Mouse (Mus musculus) hindbrain, postnatal 0 days (tissue): Measurements from ENCODE around the gene Ncdn. TPM values are rescaled to one million over a fixed set of nuclear protein-coding genes. Genes with fewer than 3 reads are reported as not detected.

Experiments used
- ATAC-seq: fragments of 200-750 bp; cut with Nextera tagmentation; 2 replicates; pipeline ENCODE4 v1.8.0; 2017; ENCODE audit warnings: mild to moderate bottlenecking, moderate TSS enrichment, moderate library complexity
- DNase-seq: peaks from one replicate; pipeline ENCODE4 v3.0.0-alpha.2; 2015; ENCODE audit warnings: low spot score
- H3K27ac ChIP-seq: fragments of 300-500 bp; sonication (generic); 2 replicates; pipeline ENCODE4 v1.5.1; 2014; ENCODE audit warnings: mild to moderate bottlenecking
- H3K27me3 ChIP-seq: fragments of 300-500 bp; sonication (generic); 2 replicates; pipeline ENCODE4 v1.6.1; 2014; ENCODE audit warnings: low read length, mixed read lengths; ENCODE audit not compliant: insufficient read depth
- H3K36me3 ChIP-seq: fragments of 300-500 bp; sonication (generic); 2 replicates; pipeline ENCODE4 v1.6.1; 2014; ENCODE audit warnings: low read length, mixed read lengths; ENCODE audit not compliant: insufficient read depth
- H3K4me1 ChIP-seq: fragments of 300-500 bp; sonication (generic); 2 replicates; pipeline ENCODE4 v1.6.1; 2014; ENCODE audit warnings: antibody characterized with exemption, low read length, mixed read lengths; ENCODE audit not compliant: insufficient read depth
- H3K4me2 ChIP-seq: fragments of 300-500 bp; sonication (generic); 2 replicates; pipeline ENCODE4 v1.6.1; 2014; ENCODE audit warnings: low read depth, mild to moderate bottlenecking, low read length, moderate library complexity, mixed read lengths
- H3K4me3 ChIP-seq: fragments of 300-500 bp; sonication (generic); 2 replicates; pipeline ENCODE4 v1.5.1; 2014; ENCODE audit warnings: low read length
- H3K9ac ChIP-seq: fragments of 300-500 bp; sonication (generic); replicated peaks from 2 replicates; pipeline ENCODE4 v1.6.1; 2014; ENCODE audit warnings: mild to moderate bottlenecking, low read length, moderate library complexity, mixed read lengths
- H3K9me3 ChIP-seq: fragments of 300-500 bp; sonication (generic); 2 replicates; pipeline ENCODE4 v1.6.1; 2016; ENCODE audit warnings: low read length, mixed read lengths
- CTCF ChIP-seq: IDR thresholded peaks from 2 replicates; pipeline ENCODE4 v1.5.1; 2016; ENCODE audit warnings: antibody characterized with exemption, control low read depth, low read depth
- WGBS: fragments of 180-500 bp; shearing (Covaris S2); extraction: QIAGEN DNeasy Blood & Tissue Kit; methylation state at CpG from one replicate; pipeline ENCODE4 v1.1.7; 2014; 5-methylcytosine and 5-hydroxymethylcytosine counted together
- polyA plus RNA-seq: library from polyadenylated mRNA; unstranded; fragments of >200 nt; fragmentation: Nextera tagmentation; extraction: Ambion mirVana; gene quantifications from 2 replicates; pipeline ENCODE4 v1.2.1, GENCODE M21; 2015
- total RNA-seq: library from RNA; depleted of rRNA; stranded (reverse); fragments of >200 nt; gene quantifications from 2 replicates; pipeline ENCODE4 v1.2.3, GENCODE M21; 2014

Gene Ncdn
- total and polyA plus RNA-seq, 2 experiments from 2014 or later: 158 to 389 TPM

DNA sequence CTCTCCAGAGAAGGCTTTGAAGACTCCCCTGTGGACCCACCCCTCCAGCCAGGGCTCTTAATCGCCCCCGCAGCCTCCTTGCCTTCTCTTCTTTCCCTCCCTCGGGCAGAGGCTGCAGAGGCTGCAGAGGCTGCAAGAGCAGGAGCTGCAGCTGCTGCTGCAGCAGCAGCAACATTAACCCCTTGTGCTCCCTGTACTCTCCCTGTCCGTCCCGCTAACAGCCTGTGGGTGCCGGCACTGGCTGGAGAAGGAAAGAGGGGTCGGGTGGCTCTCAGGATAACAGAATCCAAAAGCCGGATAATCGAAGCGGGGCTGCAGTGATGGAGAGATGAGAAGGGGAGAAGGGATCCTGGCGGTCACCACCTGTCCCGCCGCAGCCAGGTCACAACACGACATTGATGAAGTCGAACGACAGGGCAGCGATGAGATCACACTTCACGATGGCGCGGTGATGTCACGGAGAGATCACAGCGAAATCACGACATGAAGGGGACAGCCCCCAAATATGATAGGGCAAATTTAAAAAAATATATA lies 563 bp downstream of the Ncdn start:
- ATAC-seq: no peak; the same call in 1 of the 2 replicates

DNA sequence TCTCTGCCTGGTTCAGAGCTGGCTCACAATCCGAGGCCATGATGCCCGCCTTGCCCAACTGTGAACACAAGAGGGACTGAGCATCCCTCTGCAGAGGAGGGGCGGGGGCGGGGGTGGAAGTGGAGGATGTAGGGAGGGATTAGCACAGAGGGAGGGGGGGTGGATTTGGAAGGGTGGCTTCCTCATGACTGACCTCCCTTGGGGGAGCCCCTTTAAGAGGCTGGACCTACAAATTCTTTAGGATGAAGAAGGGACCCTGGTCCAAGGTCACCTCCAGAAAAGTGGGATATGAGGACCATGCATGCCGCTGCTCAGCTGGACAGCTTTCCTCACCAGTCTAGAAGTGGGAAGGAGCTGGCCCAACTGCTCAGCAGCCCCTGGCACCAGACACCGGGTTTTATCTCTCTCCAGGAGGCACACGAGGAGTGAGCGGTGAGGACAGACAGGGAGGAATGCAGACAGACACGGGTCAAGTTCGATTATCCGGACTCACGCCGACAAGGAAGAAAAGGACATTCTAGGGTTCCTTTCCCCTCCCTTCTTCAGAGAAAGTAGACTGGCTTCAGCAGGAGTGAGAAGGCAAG lies 1.1 kb downstream of the Ncdn start:
- Histone ChIP-seq H3K4me2 (peak overlapping the region; percentile 75), H3K9me3 (no peaks in the 10 kb centered on the region), H3K4me1 (peaks cover 32% of the 10 kb centered on the region), H3K9ac (peak overlapping the region; percentile 91), H3K4me3 (peak overlapping the region; percentile 92), H3K27ac (peak overlapping the region; percentile 87; the same call in 1 of the 2 replicates), H3K27me3 (no peaks in the 10 kb centered on the region), H3K36me3 (0 out of 2 replicates have a peak, but pooled peaks cover 3% of the 10 kb centered on the region)
- 4% methylated on average over 13 of the region's 13 CpGs for WGBS
- peak; percentile 28; the same call in 1 of the 2 replicates for TF ChIP-seq CTCF
- ATAC-seq (no peak), DNase-seq (peak; percentile 56)

More for the DNA sequence above, 563 bp downstream of the Ncdn start:
- Histone ChIP-seq H3K4me1 (peaks cover 32% of the 10 kb centered on the region), H3K4me3 (peak overlapping the region; percentile 92), H3K36me3 (no peaks in the 10 kb centered on the region), H3K27ac (peak overlapping the region; percentile 87), H3K4me2 (peak overlapping the region; percentile 75), H3K9ac (peak overlapping the region; percentile 91), H3K9me3 (no peaks in the 10 kb centered on the region), H3K27me3 (no peaks in the 10 kb centered on the region)
- WGBS: under 1% methylated on average over 23 of the region's 23 CpGs
- DNase-seq: peak; percentile 70
- no peak for TF ChIP-seq CTCF

DNA sequence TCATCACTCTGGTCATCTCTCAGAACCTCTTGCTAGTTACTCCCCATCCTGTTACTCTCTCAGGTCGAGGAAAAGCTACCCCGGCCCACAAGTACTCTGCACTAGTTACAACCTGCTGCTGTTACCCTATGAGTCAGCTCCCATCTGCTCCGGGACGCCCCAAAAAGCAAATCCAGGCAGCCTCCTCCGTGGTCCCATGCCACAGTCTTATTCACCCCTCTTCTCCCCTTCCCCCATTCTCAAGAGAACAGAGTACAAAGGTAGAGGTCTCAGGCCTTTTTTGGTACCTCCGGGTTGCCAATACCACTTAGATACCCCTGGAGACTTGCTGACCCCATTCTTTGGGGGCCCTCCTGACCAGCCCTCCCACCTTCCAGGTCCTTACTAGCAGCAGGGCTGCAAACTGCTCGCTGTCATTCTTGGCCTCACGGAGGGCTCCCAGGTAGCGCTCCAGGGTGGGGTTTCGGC lies 1.6 kb downstream of the Ncdn start:
- peak overlapping the region; percentile 75 for H3K4me2 ChIP-seq
- TF ChIP-seq CTCF: no peak
- peak overlapping the region; percentile 92 for H3K4me3 ChIP-seq
- no peak overlapping the region for H3K27ac ChIP-seq
- peak overlapping the region; percentile 91 for H3K9ac ChIP-seq
- DNase-seq (no peak), ATAC-seq (no peak)
- peaks cover 32% of the 10 kb centered on the region for H3K4me1 ChIP-seq
- 0 out of 2 replicates have a peak, but pooled peaks cover 8% of the 10 kb centered on the region for H3K36me3 ChIP-seq
- H3K9me3 ChIP-seq: no peaks in the 10 kb centered on the region
- H3K27me3 ChIP-seq: no peaks in the 10 kb centered on the region
- 48% methylated on average over 10 of the region's 10 CpGs for WGBS

DNA sequence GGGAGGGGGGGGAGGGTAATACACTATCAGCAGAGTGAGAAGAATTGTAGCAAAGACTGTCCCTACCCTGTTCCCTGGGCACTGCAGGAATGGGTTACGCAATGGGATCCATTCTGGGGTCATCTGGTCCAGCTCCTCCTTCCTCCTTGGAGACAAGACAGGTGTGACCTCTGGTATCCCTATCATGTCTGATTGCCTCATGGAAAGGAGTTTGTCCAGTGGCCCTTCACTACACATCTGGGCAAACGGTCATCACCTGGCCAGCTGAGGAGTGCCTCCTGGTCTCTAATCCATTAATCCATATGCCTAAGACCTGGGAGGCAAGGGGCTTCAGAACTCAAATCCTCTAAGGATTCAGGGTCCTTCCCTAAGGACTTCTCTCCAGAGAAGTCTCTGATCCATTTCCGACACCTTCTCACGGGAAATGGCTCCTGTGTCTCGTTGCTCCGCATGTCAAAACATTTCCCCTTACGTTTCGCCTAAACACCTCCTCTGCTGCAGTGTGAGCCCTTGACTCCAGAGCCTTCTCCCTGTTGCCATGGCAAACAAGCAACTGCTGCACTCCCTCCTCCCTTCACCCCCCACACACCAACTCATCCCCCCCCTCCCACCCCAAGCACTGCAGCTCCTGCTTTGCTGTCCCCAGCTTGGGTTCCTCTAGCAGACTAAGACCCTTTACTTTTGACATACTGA lies 2.2 kb downstream of the Ncdn start:
- no peaks in the 10 kb centered on the region for H3K27me3 ChIP-seq
- no peak for ATAC-seq
- no peak for DNase-seq
- no peaks in the 10 kb centered on the region for H3K9me3 ChIP-seq
- no peak for TF ChIP-seq CTCF
- no peak overlapping the region for H3K27ac ChIP-seq
- peak overlapping the region; percentile 75 for H3K4me2 ChIP-seq
- H3K9ac ChIP-seq: peak overlapping the region; percentile 91; the same call in 1 of the 2 replicates
- H3K4me1 ChIP-seq: peaks cover 32% of the 10 kb centered on the region
- peaks cover 14% of the 10 kb centered on the region; the same call in 1 of the 2 replicates for H3K36me3 ChIP-seq
- H3K4me3 ChIP-seq: peak overlapping the region; percentile 92
- 60% methylated on average over 8 of the region's 8 CpGs for WGBS

GRCm38 (mm10) chr4:126750046-126750683 lies 3.1 kb downstream of the Ncdn start:
- Histone ChIP-seq H3K27me3 (no peaks in the 10 kb centered on the region), H3K36me3 (peaks cover 16% of the 10 kb centered on the region; the same call in 1 of the 2 replicates), H3K27ac (no peak overlapping the region), H3K4me1 (peaks cover 32% of the 10 kb centered on the region), H3K4me3 (peak overlapping the region; percentile 10; the same call in 1 of the 2 replicates), H3K4me2 (peak overlapping the region; percentile 75), H3K9ac (peak overlapping the region; percentile 21; the same call in 1 of the 2 replicates), H3K9me3 (no peaks in the 10 kb centered on the region)
- no peak for TF ChIP-seq CTCF
- WGBS: 52% methylated on average over 26 of the region's 26 CpGs
- ATAC-seq (no peak), DNase-seq (peak; percentile 90)

GRCm38 (mm10) chr4:126749553-126749952 lies 3.7 kb downstream of the Ncdn start:
- WGBS: 73% methylated on average over 11 of the region's 11 CpGs
- H3K9ac ChIP-seq: peak overlapping the region; percentile 33

More at GRCm38 (mm10) chr4:126749553-126749952, 3.7 kb downstream of the Ncdn start:
- Histone ChIP-seq H3K4me2 (peak overlapping the region; percentile 75), H3K9me3 (no peaks in the 10 kb centered on the region), H3K27me3 (no peaks in the 10 kb centered on the region), H3K27ac (no peak overlapping the region), H3K36me3 (peaks cover 21% of the 10 kb centered on the region), H3K4me3 (0 out of 2 replicates have a peak overlapping the region, but pooled peaks have one; percentile 10), H3K4me1 (peaks cover 32% of the 10 kb centered on the region)
- no peak for TF ChIP-seq CTCF
- ATAC-seq (no peak), DNase-seq (no peak)
